Mouse (Mus musculus): Measurements from ENCODE around the gene Rasgrp2.

The Rasgrp2 gene

DNA sequence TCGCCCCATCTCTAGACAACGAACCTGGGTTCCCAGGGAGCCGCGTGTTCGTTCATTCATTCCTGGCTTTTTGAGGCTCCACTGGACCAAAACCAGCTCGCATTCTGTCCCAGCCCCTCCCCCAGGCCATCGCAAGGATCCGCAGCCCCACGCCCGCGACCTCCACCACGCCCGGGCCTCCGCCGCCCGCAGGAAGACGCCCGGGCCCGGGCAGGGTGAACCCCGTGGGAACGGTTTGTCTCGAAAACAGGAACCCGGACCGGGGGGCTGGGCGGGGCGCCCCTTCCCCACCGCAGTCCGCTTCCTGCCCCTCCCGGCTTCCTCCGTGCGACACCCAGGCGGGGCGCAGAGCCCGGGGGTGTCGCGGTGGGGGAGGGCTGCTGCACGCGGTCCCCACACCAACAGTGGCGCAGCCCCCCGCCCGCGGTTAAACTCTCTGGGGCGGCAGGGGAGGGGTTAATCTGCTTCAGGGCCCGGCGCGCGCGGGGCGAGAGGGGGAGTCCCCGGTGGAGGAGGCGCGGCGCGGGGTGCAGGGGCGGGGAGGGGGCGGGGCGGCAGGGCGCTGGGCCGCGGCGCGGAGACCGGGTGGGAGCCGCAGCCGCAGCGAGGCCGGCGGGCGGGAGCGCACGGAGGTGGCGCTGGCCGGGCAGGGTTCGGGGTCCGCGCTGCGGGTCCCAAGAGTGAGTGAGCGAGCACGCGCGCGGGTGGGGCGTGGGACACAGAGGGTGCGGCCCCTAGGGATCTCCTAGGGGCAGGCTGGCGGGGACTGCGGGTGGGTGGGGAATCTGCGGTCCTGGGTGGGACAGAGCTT lies at the start of gene Rasgrp2:
Gene Rasgrp2 (plus strand): TSS at position 56 of the 811 bp plus-strand sequence.
- DNase-seq (ENCODE audit: low read depth, low spot score), result no peak

DNA sequence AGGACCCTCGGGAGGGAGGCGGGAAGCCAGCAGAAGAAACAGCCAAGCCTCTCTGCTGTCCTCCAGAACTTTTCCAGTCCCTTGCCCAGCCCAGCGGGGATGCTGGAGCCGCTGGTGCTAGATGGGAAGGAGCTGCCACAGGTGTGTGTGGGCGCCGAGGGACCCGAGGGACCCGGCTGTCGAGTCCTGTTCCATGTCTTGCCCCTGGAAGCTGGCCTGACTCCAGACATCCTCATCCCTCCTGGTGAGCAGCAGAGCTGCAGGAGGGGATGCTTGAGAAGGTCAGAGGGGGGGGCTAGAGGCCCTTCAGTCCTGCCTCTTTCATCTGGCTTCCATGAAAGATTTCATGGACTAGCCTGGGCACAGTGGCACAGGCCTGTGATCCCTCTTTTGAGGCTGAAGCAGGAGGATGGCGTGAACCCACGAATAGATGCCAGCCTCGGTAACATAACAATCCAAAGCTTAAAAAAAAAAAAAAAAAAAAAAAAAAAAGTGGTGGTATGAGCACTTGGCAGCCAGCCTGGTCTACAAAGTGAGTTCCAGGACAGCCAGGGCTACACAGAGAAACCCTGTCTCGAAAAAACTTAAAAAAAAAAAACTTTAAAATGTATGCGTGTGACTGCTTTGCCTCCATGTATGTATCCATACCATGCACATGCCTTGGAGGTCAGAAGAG lies 47.6 kb upstream of the Rasgrp2 start:
- no peak for DNase-seq (ENCODE audit: low read depth, low spot score)

DNA sequence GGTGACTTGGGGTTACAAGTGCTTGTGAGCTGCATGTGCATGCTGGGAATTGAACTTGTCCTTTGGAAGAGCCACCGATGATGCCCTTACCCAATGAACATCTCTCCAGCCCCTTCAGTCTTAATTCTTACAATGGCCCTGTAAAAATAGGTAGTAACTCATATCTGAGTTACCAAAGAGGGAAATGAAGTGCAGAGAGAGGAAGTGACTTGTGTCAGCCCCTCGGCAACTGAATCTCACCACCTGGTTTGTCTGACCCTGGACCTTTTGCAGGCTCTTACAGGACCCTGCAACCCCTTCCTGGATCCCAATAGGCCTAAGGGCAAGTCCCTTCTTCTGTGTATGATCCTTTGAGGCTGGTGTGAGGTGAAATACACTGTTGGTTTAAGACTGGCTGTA lies 47.0 kb upstream of the Rasgrp2 start:
- DNase-seq (ENCODE audit: low read depth, low spot score), result no peak

DNA sequence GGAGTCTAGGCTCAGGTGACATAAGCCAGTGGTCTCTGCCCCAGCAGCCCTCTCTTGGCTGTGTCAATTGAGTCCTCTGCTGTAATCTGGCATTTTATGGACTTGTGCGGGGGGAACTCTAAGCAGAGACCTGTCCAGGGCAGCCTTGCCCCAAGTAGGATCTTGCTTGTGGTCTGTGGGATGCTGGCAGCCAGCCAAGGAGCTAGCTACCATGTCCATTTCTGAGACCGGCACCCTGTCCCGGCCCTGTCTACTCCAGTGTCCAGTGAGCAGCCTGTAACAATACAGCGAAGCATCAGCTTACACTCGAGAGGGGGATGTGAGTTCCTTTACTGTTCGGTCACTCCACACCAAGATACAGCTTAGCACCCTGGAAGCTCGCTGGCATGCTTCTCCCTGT lies 45.1 kb upstream of the Rasgrp2 start:
- no peak for DNase-seq (ENCODE audit: low read depth, low spot score)

DNA sequence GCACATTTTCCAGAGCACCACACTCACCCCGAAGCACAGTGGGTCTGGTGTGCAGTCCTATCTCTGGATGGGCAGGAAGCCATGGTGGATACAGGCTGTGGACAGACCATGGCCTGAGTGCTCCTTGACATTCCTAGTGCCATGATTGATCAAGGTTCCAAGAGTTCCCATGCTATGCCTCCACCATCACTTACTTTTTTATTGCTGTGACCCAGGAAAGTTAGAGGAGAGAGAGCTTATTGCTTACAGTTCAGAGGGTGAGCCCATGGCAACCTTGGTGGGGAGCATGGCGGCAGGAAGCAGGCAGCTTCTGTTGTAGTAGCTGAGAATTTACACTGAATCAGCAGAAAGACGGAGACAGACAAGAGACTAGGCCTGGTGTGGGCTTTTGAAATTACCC lies 37.8 kb upstream of the Rasgrp2 start:
- DNase-seq (ENCODE audit: low read depth, low spot score), result no peak

DNA sequence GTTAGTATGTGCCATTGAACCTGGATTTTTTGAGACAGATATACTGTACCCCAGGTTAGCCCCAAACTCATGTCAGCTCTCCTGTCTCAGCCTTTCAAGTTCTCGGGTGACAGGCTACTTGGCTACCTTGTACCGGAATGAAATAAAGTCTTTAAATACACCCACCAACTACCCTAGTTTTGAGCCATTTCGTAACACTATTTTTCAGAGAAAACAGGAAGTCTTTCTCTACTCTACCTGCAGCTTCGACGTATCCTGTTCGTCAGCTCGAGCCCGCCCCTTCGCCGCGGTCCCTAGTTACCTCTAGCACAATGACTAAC lies 36.1 kb upstream of the Rasgrp2 start:
- DNase-seq (ENCODE audit: low read depth, low spot score), result no peak

DNA sequence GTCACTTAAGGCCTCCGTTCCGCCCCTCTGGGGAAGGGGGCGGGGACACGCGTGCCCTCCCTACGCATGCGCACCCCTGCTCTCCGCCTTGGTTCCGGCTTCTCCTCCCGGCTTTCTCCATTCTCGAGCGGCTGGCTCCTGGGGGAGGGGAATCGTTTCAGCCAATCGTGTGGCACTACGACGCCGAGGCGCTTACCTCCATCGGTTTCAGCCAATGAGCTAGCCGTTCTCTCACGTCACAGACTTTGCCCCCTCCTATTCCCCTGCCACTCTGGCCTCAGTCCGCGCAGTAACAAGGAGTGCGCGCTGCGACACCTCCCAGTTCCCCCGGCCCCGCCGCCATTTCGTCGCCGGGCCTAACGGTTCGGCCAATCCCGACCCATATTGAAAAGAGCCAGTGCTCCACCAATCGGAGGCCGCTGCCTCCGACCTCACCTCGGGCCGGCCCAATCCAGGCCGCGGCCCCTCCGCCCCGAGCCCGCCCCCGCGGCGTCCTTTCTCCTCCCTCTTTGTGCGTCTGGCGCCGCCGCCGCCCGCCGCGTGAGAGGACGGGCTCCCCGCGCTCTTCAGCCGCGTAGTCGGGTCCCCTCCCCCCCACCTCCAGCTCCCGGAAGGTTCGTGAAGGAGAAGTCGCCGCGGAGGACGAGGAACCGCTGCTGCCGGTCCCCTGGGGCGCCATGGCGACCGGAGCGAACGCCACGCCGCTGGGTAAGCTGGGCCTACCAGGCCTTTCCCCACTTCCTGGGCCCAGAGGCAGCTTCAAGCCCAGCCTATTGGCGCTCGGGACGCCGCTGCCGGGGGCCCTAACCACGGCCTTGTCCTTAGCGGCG lies 35.5 kb upstream of the Rasgrp2 start, which contains the start of gene Sf1:
Gene Sf1 (plus strand): TSS at position 280 of the 830 bp plus-strand sequence.
- peak; percentile 100 for DNase-seq (ENCODE audit: low read depth, low spot score)

DNA sequence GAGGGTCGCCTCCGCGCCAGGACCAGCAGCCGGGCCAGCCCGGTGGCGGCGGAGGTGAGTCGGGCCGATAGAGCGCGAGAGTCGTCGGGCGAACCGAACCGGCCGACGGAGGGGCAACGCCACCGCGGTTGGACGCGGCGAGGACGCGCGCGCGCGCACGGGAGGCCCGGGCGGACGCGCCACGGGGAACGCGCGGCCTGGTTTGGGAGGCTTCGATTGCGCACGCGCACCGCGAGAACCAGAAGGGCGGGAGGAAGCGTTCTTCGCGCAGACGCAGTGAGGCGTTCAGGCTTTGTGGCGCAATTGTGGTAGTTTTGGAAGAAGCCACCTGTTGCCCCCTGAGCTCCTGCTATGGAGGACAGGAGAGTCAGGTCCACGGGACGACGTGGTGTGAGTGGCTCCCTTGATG lies 34.8 kb upstream of the Rasgrp2 start:
- DNase-seq (ENCODE audit: low read depth, low spot score), result peak; percentile 92

DNA sequence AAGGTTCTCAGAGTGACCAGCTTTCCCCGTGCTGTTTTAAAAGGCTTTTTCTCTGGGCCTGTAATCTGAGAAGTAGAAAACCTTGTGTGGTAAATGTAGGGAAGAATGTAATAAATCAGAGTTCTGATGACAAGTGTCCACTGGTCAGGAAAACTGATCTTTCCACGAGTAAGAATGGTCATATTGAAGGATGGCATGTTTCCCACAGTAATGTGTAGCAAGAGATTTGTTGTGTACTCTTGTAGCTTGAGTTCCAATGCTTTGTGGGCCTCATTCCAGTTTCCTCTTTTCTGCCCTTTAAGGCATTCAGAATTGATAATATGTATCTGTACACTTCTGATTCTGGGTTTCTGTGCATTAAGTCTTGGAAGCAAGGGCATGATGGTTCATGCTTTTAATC lies 34.3 kb upstream of the Rasgrp2 start:
- DNase-seq (ENCODE audit: low read depth, low spot score), result peak; percentile 52

DNA sequence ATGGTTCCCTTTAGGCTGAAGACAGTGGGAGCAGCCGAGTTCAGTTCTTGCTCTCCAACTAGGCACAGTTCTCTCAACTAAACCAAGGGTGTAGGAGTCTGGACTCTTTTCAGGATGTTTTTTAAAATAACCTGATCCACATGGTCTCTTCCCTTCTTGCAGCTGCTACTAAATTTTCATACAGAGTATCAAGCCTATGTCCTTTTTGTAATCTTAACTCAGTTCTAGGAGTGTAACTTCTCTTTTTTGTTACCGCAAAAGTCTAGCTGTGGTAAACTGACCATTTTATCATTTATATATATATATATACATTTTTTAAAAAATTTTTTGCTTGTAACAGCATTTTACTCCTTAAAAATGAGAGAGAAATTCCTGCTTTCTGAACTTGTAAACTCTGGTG lies 29.0 kb upstream of the Rasgrp2 start:
- DNase-seq (ENCODE audit: low read depth, low spot score), result no peak

DNA sequence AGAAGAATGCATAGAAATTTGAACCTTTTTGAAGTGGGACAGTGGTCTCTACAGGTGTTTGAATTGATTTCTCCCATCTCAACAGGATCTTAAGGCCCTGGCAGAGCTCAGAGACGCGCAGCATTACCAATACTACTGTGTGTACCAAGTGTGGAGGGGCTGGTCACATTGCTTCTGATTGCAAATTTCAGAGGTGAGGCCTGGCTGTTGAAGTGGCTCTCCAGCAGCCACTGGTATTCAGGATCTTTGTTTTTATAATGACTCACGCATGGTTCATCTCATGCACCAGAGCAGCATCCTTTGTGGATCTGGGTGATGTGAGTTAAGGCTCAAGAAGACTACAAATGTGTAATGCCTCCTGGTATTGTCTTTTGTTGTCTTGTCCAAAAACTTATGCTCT lies 26.7 kb upstream of the Rasgrp2 start:
- peak; percentile 84 for DNase-seq (ENCODE audit: low read depth, low spot score)

DNA sequence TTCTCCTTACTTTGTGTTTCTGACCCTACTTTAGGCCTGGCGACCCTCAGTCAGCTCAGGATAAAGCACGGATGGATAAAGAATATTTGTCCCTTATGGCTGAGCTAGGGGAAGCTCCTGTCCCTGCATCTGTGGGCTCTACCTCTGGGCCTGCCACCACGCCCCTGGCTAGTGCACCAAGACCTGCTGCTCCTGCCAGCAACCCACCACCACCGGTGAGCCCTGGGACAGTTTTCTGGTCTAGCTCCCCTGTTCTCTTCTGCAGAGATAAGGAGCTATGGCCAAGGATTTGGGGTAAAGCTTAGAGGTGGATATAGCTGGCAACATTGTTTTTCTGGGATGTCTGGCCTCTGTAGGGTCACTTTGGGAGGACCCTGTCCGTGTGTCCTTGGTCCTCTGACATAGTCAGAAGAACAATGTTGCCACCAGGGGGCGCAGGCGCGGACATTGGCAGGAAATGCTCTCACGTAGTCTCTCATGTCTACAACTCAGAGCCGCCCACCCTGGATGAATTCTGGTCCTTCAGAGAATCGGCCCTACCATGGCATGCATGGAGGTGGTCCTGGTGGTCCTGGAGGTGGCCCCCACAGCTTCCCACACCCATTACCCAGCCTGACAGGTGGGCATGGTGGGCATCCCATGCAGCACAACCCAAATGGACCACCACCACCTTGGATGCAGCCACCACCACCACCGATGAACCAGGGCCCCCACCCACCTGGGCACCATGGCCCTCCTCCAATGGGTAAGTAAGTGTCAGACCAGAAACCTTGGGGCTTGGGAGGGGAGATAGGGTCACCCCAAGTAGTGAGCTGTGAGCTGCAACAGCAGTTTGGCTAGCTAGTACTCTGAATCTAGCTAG lies 25.4 kb upstream of the Rasgrp2 start:
- peak; percentile 80 for DNase-seq (ENCODE audit: low read depth, low spot score)

DNA sequence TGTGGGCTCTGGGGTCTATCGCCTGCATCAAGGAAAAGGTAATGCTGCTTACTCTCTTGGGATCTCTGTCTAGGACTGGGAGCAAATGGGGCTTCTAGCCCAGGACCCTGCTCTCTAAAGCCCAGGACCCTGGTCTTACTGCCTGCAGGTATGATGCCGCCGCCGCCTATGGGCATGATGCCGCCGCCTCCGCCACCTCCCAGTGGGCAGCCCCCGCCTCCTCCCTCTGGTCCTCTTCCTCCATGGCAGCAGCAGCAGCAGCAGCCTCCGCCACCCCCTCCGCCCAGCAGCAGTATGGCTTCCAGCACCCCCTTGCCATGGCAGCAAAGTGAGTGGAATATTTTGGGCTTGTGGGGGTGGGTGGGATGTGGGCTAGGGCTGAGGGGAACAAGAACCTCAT lies 24.6 kb upstream of the Rasgrp2 start:
- no peak for DNase-seq (ENCODE audit: low read depth, low spot score)

DNA sequence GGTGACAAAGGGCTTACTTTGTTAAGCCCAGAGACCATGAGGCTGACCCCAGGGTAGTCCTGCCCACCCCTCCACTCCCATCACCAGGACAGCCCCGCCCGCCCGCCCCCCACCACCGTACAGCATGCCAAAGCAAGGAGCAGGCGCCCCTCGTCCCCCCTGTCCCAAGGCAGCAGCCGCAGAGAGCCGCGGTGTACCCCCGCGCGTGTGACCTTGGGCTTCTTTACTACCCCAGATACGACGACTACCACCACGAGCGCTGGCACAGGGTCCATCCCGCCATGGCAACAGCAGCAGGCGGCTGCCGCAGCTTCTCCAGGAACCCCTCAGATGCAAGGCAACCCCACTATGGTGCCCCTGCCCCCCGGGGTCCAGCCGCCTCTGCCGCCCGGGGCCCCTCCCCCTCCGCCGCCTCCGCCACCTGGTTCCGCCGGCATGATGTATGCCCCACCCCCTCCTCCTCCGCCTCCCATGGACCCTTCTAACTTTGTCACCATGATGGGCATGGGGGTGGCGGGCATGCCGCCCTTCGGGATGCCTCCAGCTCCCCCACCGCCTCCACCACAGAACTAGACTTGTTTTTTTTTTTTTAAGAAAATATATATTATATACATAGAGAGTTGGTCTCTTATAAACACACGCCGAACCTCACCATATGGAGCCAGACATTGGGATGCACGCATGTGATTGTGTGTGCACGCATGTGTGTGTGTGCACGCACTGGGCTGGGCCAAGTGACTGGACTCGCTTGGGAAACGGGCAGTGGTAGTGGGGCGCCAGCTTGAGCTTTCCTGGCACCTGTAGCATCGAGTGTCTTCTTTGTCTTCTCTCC lies 23.5 kb upstream of the Rasgrp2 start:
- DNase-seq (ENCODE audit: low read depth, low spot score), result no peak

DNA sequence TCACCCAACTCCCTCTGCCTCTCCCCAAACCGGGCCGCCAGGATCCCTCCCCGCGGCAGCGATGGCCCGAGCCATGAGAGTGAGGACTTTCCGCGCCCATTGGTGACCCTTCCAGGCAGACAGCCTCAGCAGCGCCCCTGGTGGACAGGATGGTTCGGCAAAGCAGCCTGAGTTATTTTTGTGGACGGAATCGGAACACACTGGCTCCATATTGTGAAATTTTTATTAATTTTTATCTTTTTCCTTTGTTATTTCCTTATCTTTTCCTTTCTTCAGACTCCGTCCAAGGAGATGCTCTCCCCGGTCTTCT lies 22.9 kb upstream of the Rasgrp2 start:
- DNase-seq (ENCODE audit: low read depth, low spot score), result peak; percentile 57

DNA sequence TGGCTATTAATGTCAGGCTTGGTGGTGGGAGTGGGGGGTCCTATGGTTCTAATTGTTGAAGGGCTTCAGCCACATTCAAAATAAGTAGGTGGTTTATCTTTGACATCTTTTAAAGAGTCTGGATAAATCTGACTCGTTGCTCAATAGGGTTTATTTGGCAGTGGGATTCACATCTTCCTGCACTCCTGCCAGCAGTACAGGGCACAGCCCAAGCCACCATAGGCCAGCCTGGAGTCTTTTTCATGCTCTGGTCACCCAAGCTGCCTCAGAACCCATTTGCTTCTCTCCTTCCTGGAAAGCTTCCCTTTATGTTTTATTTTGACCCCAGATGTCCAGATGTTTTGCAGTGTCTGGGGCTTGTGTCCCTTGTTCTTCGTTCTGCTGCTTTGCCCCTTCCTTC lies 22.5 kb upstream of the Rasgrp2 start:
- DNase-seq (ENCODE audit: low read depth, low spot score), result no peak

DNA sequence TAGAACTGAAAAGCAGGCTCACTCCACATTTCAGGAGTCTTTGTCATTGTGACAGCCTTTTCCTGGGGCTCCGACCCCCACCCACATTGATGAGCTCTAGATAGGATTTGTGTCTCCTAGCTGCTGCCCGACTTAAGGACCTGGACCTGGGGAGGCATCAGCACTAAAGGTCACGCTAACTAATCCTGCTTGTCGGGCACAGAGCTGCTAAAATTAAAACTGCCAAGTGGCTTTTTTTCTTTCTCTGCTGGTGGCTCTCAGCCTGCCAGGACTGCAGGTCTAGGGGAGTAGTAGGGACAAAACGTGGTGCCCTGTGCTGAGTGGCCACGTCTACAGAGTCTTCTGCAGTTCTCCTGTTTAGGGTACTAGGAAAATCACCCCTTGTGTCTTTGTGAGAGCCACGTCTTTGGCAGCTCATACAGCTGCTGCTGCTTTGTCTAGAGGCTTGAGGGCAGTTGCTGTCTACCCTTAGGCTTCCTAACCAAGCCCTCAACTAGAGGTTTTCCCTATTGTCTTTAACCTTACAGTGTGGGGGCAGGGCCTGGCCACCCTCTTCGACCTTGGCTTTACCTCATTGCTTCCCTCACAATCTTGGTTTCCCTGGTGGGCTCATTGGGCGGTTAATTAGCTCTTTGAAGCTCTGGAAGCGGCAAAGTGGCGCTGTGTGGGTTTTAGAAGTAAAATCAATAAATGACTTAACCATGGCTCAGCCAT lies 21.7 kb upstream of the Rasgrp2 start:
- no peak for DNase-seq (ENCODE audit: low read depth, low spot score)

DNA sequence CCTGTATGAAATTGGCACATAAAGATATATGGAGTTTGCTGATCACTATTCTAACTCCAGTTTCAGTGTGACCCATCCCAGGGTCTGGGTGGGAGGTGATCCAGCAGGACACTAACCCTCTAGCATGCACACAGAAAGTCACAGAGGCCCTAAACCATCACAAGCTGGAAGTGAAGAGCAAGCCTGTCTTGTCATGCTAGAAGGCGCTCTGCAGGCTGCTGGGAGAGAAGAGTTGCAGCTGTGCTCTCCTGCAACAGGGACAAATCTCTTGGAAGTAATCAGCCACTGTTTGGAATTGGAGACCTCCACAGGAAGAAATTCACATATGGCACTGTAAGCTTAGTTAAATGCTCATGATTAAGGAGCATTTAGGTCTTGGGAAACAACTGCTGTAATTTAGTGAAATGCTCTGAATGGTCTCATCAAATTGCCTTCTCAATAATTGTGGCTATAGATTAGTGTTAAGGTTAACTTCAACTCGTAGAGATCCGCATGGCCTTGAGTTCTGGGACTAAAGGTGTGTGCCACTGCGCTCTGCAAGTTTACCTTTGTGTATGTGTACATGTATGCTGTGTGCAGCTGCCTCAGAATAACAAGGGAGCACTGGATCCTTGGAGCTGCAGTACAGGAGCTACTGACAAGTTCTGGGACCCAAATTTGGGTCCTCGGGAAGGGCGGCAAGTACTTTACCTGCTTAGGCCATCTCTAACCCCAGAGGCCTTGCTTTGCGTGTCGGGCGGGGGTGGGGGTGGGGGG lies 18.6 kb upstream of the Rasgrp2 start:
- no peak for DNase-seq (ENCODE audit: low read depth, low spot score)

DNA sequence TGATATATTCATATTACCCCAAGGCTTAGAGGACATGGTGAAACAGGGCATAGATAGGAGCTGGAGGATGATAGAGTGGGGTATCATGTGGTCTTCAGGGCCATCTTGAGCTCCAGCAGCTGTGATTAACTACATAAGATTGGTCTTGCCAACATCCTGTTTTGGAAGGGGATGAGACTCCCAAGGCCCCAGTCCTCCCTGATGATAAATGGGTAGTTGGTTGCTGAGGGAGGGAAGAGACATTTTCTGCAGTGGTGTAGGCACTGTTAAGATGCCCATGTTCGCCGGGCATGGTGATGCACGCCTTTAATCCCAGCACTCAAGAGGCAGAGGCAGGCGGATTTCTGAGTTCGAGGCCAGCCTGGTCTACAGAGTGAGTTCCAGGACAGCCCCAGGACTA lies 17.9 kb upstream of the Rasgrp2 start:
- no peak for DNase-seq (ENCODE audit: low read depth, low spot score)
